Mouse (Mus musculus) ES-Bruce4 (cell line): ENCODE data around the gene Appbp2. TPM values are rescaled to one million over a fixed set of nuclear protein-coding genes. Genes with fewer than 3 reads are reported as not detected.

Experiments
- H3K27ac ChIP-seq: 2 replicates; pipeline ENCODE4 v1.5.1; 2012; ENCODE audit warnings: low read length, inconsistent platforms; ENCODE audit not compliant: insufficient read depth
- H3K27me3 ChIP-seq: 2 replicates; pipeline ENCODE4 v1.6.1; 2012; ENCODE audit warnings: mild to moderate bottlenecking, low read length, inconsistent platforms; ENCODE audit not compliant: control insufficient read depth, poor library complexity, insufficient read depth, severe bottlenecking
- H3K36me3 ChIP-seq: 2 replicates; pipeline ENCODE4 v1.6.1; 2012; ENCODE audit warnings: inconsistent platforms, mild to moderate bottlenecking, low read length, moderate library complexity; ENCODE audit not compliant: control insufficient read depth, poor library complexity, insufficient read depth, severe bottlenecking
- H3K4me1 ChIP-seq: one replicate; pipeline ENCODE4 v1.8.1; 2011; ENCODE audit warnings: low read length; ENCODE audit not compliant: control insufficient read depth, insufficient read depth
- H3K4me3 ChIP-seq: 2 replicates; pipeline ENCODE4 v1.5.1; 2011; ENCODE audit warnings: low read depth, mild to moderate bottlenecking, low read length
- H3K9ac ChIP-seq: 2 replicates; pipeline ENCODE4 v1.6.1; 2012; ENCODE audit warnings: low read depth, mild to moderate bottlenecking, inconsistent platforms; ENCODE audit not compliant: poor library complexity, severe bottlenecking
- H3K9me3 ChIP-seq: replicated peaks from 2 replicates; pipeline ENCODE4 v1.6.1; 2012; ENCODE audit warnings: mild to moderate bottlenecking, low read length, inconsistent platforms; ENCODE audit not compliant: control insufficient read depth, poor library complexity, insufficient read depth, severe bottlenecking
- CTCF ChIP-seq: IDR thresholded peaks from one replicate; pipeline ENCODE4 v1.8.1; 2011; ENCODE audit warnings: low read depth, low read length
- EP300 ChIP-seq: IDR thresholded peaks from 2 replicates; pipeline ENCODE4 v1.6.1; 2011; ENCODE audit warnings: low read depth, low read length; ENCODE audit not compliant: insufficient read depth
- POLR2A ChIP-seq: IDR thresholded peaks from one replicate; pipeline ENCODE4 v1.8.1; 2011; ENCODE audit warnings: low read length; ENCODE audit not compliant: insufficient read depth
- polyA plus RNA-seq: library from polyadenylated mRNA; stranded (reverse); fragments of >200 nt; gene quantifications from 2 replicates; pipeline ENCODE4 v1.2.4, GENCODE M21; 2011; ENCODE audit warnings: low read depth; ENCODE audit not compliant: missing spikeins, insufficient read depth, insufficient read length

Appbp2 gene
- polyA plus RNA-seq: 54.6 and 57.9 TPM in 2 replicates

GRCm38 (mm10) chr11:85234990-85235841 is at the start of gene Appbp2:
Gene Appbp2, minus strand, starts transcription at chr11:85235130.
- TF ChIP-seq EP300 (0 out of 2 replicates have a peak, but pooled peaks have one; percentile 39), POLR2A (peak; percentile 93), CTCF (no peak)
- peaks cover 10% of the 10 kb centered on the region for H3K36me3 ChIP-seq
- no peaks in the 10 kb centered on the region for H3K27me3 ChIP-seq
- H3K4me1 ChIP-seq: no peaks in the 10 kb centered on the region
- H3K4me3 ChIP-seq: peak within 1 kb of the TSS; percentile 96
- H3K9ac ChIP-seq: peak within 1 kb of the TSS; percentile 84
- no peaks in the 10 kb centered on the region for H3K9me3 ChIP-seq
- H3K27ac ChIP-seq: peak within 1 kb of the TSS; percentile 78

- Histone ChIP-seq H3K27me3 (no peaks in the 10 kb centered on the region), H3K4me1 (no peaks in the 10 kb centered on the region), H3K9ac (no peak overlapping the region), H3K27ac (no peak overlapping the region), H3K9me3 (peaks cover 13% of the 10 kb centered on the region), H3K4me3 (no peak overlapping the region), H3K36me3 (no peaks in the 10 kb centered on the region)
- TF ChIP-seq POLR2A (no peak), EP300 (no peak), CTCF (no peak)
Measured at GRCm38 (mm10) chr11:85281219-85281878, 46.4 kb upstream of the Appbp2 start.

- Histone ChIP-seq H3K27ac (no peak overlapping the region), H3K36me3 (no peaks in the 10 kb centered on the region), H3K27me3 (no peaks in the 10 kb centered on the region), H3K9ac (no peak overlapping the region), H3K4me3 (no peak overlapping the region), H3K9me3 (no peaks in the 10 kb centered on the region), H3K4me1 (no peaks in the 10 kb centered on the region)
- TF ChIP-seq POLR2A (no peak), CTCF (no peak), EP300 (no peak)
Measured at GRCm38 (mm10) chr11:85278175-85278574, 43.2 kb upstream of the Appbp2 start.

- no peak overlapping the region for H3K4me3 ChIP-seq
- no peaks in the 10 kb centered on the region for H3K4me1 ChIP-seq
- no peaks in the 10 kb centered on the region for H3K9me3 ChIP-seq
- no peak overlapping the region for H3K9ac ChIP-seq
- no peaks in the 10 kb centered on the region for H3K36me3 ChIP-seq
- H3K27me3 ChIP-seq: no peaks in the 10 kb centered on the region
- no peak overlapping the region for H3K27ac ChIP-seq
- TF ChIP-seq CTCF (no peak), EP300 (no peak), POLR2A (no peak)
Measured at GRCm38 (mm10) chr11:85277609-85278008, 42.7 kb upstream of the Appbp2 start.

DNA sequence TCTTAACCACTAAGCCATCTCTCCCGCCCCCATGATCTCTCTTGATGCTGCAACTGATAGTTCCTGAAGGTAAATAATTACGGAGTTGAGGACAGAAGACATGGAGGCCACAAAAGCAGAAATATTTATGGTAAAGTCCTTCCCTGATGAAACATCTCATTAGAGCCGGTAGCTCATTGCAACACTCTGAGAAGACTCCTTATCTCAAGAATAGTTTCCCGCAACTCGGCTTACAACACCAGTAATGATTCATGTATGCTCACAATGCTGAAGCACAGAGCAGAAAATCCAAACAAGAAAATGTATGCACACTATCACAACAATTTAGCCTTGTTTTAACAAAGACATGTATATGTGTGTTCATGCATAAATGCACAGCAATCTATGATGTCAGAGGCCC is 40.2 kb upstream of the Appbp2 start:
- Histone ChIP-seq H3K4me3 (no peak overlapping the region), H3K36me3 (no peaks in the 10 kb centered on the region), H3K9me3 (no peaks in the 10 kb centered on the region), H3K27me3 (no peaks in the 10 kb centered on the region), H3K4me1 (no peaks in the 10 kb centered on the region), H3K27ac (no peak overlapping the region), H3K9ac (no peak overlapping the region)
- TF ChIP-seq POLR2A (no peak), CTCF (no peak), EP300 (no peak)

DNA sequence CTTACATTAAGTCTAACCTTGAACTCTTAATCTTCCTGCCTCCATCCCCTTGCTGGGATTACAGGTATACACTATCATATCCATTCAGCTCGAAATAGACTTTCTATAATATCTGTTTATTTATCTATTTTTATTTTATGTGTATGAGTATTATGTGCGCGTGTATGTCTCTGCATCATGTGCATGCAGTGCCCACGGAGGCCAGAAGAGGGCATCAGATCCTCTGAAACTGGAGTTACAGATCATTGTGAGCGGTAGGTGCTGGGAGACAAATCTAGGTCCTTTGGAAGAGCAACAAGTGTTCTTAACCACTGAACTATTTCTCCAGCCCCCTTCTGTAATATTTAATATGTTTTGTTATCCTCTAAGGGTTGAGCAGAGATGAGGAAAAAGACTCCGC is 38.4 kb upstream of the Appbp2 start:
- no peaks in the 10 kb centered on the region for H3K9me3 ChIP-seq
- no peak overlapping the region for H3K4me3 ChIP-seq
- no peaks in the 10 kb centered on the region for H3K27me3 ChIP-seq
- H3K9ac ChIP-seq: no peak overlapping the region
- H3K36me3 ChIP-seq: no peaks in the 10 kb centered on the region
- H3K4me1 ChIP-seq: no peaks in the 10 kb centered on the region
- TF ChIP-seq EP300 (no peak), CTCF (peak; percentile 71), POLR2A (no peak)
- no peak overlapping the region for H3K27ac ChIP-seq
